ENCODE assay signal across 19 mouse cellular contexts in genomic region chr8:121196726-121197668, GRCm38 (mm10).
DNase-seq lines count a peak whose midpoint lies in the region; ATAC-seq and TF ChIP-seq lines count a peak whose summit lies in the region.
"Had no signal": no experiment of that assay in that cellular context is flagged by ENCODE, and none has a peak within 500 bp of the region (broad histone marks: within the 10 kb centered on the region; RNA-seq: fewer than 3 reads in every experiment).

No protein-coding gene starts in this region.

- H3K4me2 ChIP-seq in kidney, postnatal 0 days (ENCODE audit: low read length) = no peak overlapping the region
- H3K4me2 ChIP-seq: neural tube, embryonic 12.5 days had no signal

- H3K4me1 ChIP-seq in kidney, postnatal 0 days (replicated peaks; ENCODE audit: insufficient read depth, low read length) = peaks cover 21% of the 10 kb centered on the region
- H3K4me1 ChIP-seq: neural tube, embryonic 12.5 days had no signal

- intact Hi-C loops in heart, postnatal 14 days (cut with DNase I) = no loop called here

- WGBS in kidney, postnatal 0 days = 78% methylated on average over 16 of the region's 16 CpGs

- TF ChIP-seq CTCF in kidney, postnatal 0 days (IDR thresholded peaks at IDR 0.05; ENCODE audit: low read depth) = peak; percentile 48; the same call in 1 of the 2 replicates
- TF ChIP-seq CTCF in C2C12 (IDR thresholded peaks at IDR 0.05; ENCODE audit: control insufficient read depth, insufficient read depth, insufficient read length) = no peak

- H3K79me3 ChIP-seq in C2C12 (ENCODE audit: low read depth) = no peaks in the 10 kb centered on the region

- ATAC-seq in kidney, postnatal 0 days (replicated peaks; ENCODE audit: low FRiP score, low read depth) = no peak
- ATAC-seq: activated CD4-positive, CD25-positive, alpha-beta regulatory T cell, adult 4 months; intestine, embryonic 16.5 days had no signal

- H3K4me3 ChIP-seq in kidney, postnatal 0 days (replicated peaks; ENCODE audit: low read depth, low read length) = no peak overlapping the region
- peak overlapping the region; percentile 21 for H3K4me3 ChIP-seq in C2C12 (ENCODE audit: insufficient read depth, poor library complexity, severe bottlenecking)
- H3K4me3 ChIP-seq: erythroblast, embryonic 14.5 days; neural tube, embryonic 12.5 days had no signal

- H3K27me3 ChIP-seq in kidney, postnatal 0 days (ENCODE audit: insufficient read depth, low read length) = no peaks in the 10 kb centered on the region
- no peaks in the 10 kb centered on the region for H3K27me3 ChIP-seq in C2C12 (ENCODE audit: control insufficient read depth, insufficient read depth, insufficient read length)

- no peaks in the 10 kb centered on the region for H3K9me3 ChIP-seq in kidney, postnatal 0 days (replicated peaks; ENCODE audit: low read length)
- H3K9me3 ChIP-seq: neural tube, embryonic 12.5 days had no signal

- peaks cover 12% of the 10 kb centered on the region for H3K79me2 ChIP-seq in C2C12 (ENCODE audit: control insufficient read depth, insufficient read depth)

- H3ac ChIP-seq in C2C12 (ENCODE audit: control insufficient read depth, insufficient read length, low read depth) = peak overlapping the region; percentile 91

- H3K36me3 ChIP-seq in kidney, postnatal 0 days (ENCODE audit: insufficient read depth, low read length) = no peaks in the 10 kb centered on the region
- no peaks in the 10 kb centered on the region for H3K36me3 ChIP-seq in C2C12 (ENCODE audit: control insufficient read depth, insufficient read depth)
- H3K36me3 ChIP-seq: neural tube, embryonic 12.5 days had no signal

- DNase-seq in heart, adult 11 months = peak; percentile 95
- no peak for DNase-seq in heart, postnatal 14 days
- DNase-seq in kidney, postnatal 0 days (ENCODE audit: low spot score) = peak; percentile 62
- DNase-seq in kidney, postnatal 25 days = no peak
- DNase-seq in lung, postnatal 14 days = peak; percentile 46
- DNase-seq in embryo, embryonic 10.5 days (ENCODE audit: low spot score) = no peak
- no peak for DNase-seq in MN1 (ENCODE audit: low spot score)
- DNase-seq: cerebellum, adult 9-10 months; gastrocnemius, postnatal 25 days; layer of hippocampus, adult 9-11 months; liver; midbrain, embryonic 14.5 days; right cerebral cortex, postnatal 4 days had no signal

- H3K27ac ChIP-seq in kidney, postnatal 0 days = no peak overlapping the region; the same call in 1 of the 2 replicates
- H3K27ac ChIP-seq: macrophage; neural tube, embryonic 12.5 days had no signal

- H3K9ac ChIP-seq in kidney, postnatal 0 days (ENCODE audit: low read depth, low read length) = no peak overlapping the region
- H3K9ac ChIP-seq: neural tube, embryonic 12.5 days had no signal

TF ChIP-seq in C2C12, 6 proteins besides CTCF, POLR2A, EP300 and RAD21:
- TF ChIP-seq MAX (IDR thresholded peaks at IDR 0.05) (peak; percentile 21), MYOG (IDR thresholded peaks at IDR 0.05; ENCODE audit: control insufficient read depth, extremely low read depth, insufficient read length) (no peak), FOSL1 (IDR thresholded peaks at IDR 0.05; ENCODE audit: insufficient read depth, low read length, poor library complexity, severe bottlenecking) (no peak), MYOD1 (IDR thresholded peaks at IDR 0.05; ENCODE audit: control insufficient read depth, insufficient read length, low read depth) (peak; percentile 70)

Comparison
In these comparisons a context has a peak if more than half of its experiments do, and no peak if none do; other contexts are left out.
1. DNase-seq: peak in heart, adult 11 months (single experiment), kidney, postnatal 0 days (single experiment) and lung, postnatal 14 days (single experiment); none in heart, postnatal 14 days (0 of 2), kidney, postnatal 25 days (0 of 2), embryo, embryonic 10.5 days (single experiment) and MN1 (single experiment).